7 mouse cellular contexts compared by ENCODE assay signal in genomic region chr8:70798281-70798680, GRCm38 (mm10). TPM values are rescaled to one million over a fixed set of nuclear protein-coding genes. Genes with fewer than 3 reads are reported as not detected.
DNase-seq lines count a peak whose midpoint lies in the region; ATAC-seq and TF ChIP-seq lines count a peak whose summit lies in the region.

No protein-coding gene starts in this region.

- peaks cover 33% of the 10 kb centered on the region for H3K27me3 ChIP-seq in hindbrain, embryonic 11.5 days (ENCODE audit: control insufficient read depth, insufficient read depth, low read length)
- H3K27me3 ChIP-seq in limb, embryonic 10.5 days (ENCODE audit: low read depth, poor library complexity, severe bottlenecking), result peaks cover 92% of the 10 kb centered on the region
- H3K27me3 ChIP-seq in midbrain, postnatal 0 days (ENCODE audit: insufficient read depth, low read length), result peaks cover 8% of the 10 kb centered on the region

- H3K27ac ChIP-seq in hindbrain, embryonic 11.5 days (ENCODE audit: low read depth, low read length), result no peak overlapping the region
- 0 out of 2 replicates have a peak overlapping the region, but pooled peaks have one; percentile 79 for H3K27ac ChIP-seq in limb, embryonic 10.5 days
- no peak overlapping the region for H3K27ac ChIP-seq in midbrain, postnatal 0 days (ENCODE audit: low read depth, low read length)

- TF ChIP-seq CTCF in midbrain, postnatal 0 days (IDR thresholded peaks at IDR 0.05), result peak; percentile 34

- DNase-seq in urinary bladder, postnatal 14 days (ENCODE audit: low spot score), result peak; percentile 61
- DNase-seq in urinary bladder, postnatal 4 days (ENCODE audit: low spot score in 2 of 2), result no peak
- peak; percentile 27 for DNase-seq in hindbrain, embryonic 11.5 days (ENCODE audit: low spot score)
- DNase-seq in limb, embryonic 10.5 days (ENCODE audit: low spot score), result no peak
- peak; percentile 46 for DNase-seq in midbrain, postnatal 0 days (ENCODE audit: low spot score)
- DNase-seq in urinary bladder, adult 2 months (ENCODE audit: low spot score), result no peak
- no peak for DNase-seq in spleen, adult 12 weeks (ENCODE audit: low spot score)

- H3K9me3 ChIP-seq in hindbrain, embryonic 11.5 days (ENCODE audit: control insufficient read depth, low read length), result no peaks in the 10 kb centered on the region
- no peaks in the 10 kb centered on the region for H3K9me3 ChIP-seq in limb, embryonic 10.5 days (replicated peaks)
- no peaks in the 10 kb centered on the region for H3K9me3 ChIP-seq in midbrain, postnatal 0 days (ENCODE audit: low read length)

- no peaks in the 10 kb centered on the region for H3K36me3 ChIP-seq in hindbrain, embryonic 11.5 days (ENCODE audit: control insufficient read depth, insufficient read depth, low read length)
- H3K36me3 ChIP-seq in limb, embryonic 10.5 days, result no peaks in the 10 kb centered on the region
- H3K36me3 ChIP-seq in midbrain, postnatal 0 days (ENCODE audit: insufficient read depth, low read length), result no peaks in the 10 kb centered on the region

- no peak for ATAC-seq in hindbrain, embryonic 11.5 days (ENCODE audit: low FRiP score)
- ATAC-seq in midbrain, postnatal 0 days (ENCODE audit: low FRiP score), result no peak

- H3K4me2 ChIP-seq in hindbrain, embryonic 11.5 days (replicated peaks; ENCODE audit: low read depth, low read length), result peak overlapping the region; percentile 57; the same call in 1 of the 2 replicates
- peak overlapping the region; percentile 90 for H3K4me2 ChIP-seq in midbrain, postnatal 0 days (ENCODE audit: low read depth, low read length, poor library complexity, severe bottlenecking)

- WGBS in hindbrain, embryonic 11.5 days, result 18% methylated on average over 15 of the region's 15 CpGs
- WGBS in limb, embryonic 10.5 days, result 18% methylated on average over 15 of the region's 15 CpGs
- 9% methylated on average over 15 of the region's 15 CpGs for WGBS in midbrain, postnatal 0 days

- H3K9ac ChIP-seq in hindbrain, embryonic 11.5 days (ENCODE audit: low read depth, low read length), result no peak overlapping the region
- H3K9ac ChIP-seq in midbrain, postnatal 0 days (replicated peaks; ENCODE audit: low read length, poor library complexity, severe bottlenecking), result peak overlapping the region; percentile 64; the same call in 1 of the 2 replicates

- H3K4me1 ChIP-seq in hindbrain, embryonic 11.5 days (replicated peaks; ENCODE audit: control insufficient read depth, insufficient read depth, low read length), result peaks cover 8% of the 10 kb centered on the region
- peaks cover 37% of the 10 kb centered on the region for H3K4me1 ChIP-seq in limb, embryonic 10.5 days
- peaks cover 3% of the 10 kb centered on the region for H3K4me1 ChIP-seq in midbrain, postnatal 0 days (ENCODE audit: insufficient read depth, low read length)

- H3K4me3 ChIP-seq in hindbrain, embryonic 11.5 days (ENCODE audit: low read depth, low read length), result no peak overlapping the region; the same call in 1 of the 2 replicates
- H3K4me3 ChIP-seq in limb, embryonic 10.5 days, result peak overlapping the region; percentile 62
- peak overlapping the region; percentile 54 for H3K4me3 ChIP-seq in midbrain, postnatal 0 days (ENCODE audit: low read depth, low read length)

RNA-seq across cellular contexts. Expression of gene Mast3, which starts 6.6 kb away (rescaled TPM):
- polyA plus RNA-seq in hindbrain, embryonic 11.5 days (2014; fragmentation: Nextera tagmentation; extraction: Ambion mirVana), result 11.2 and 12.3 TPM in 2 replicates
- polyA plus RNA-seq in limb, embryonic 10.5 days (2016; fragmentation: Nextera tagmentation; extraction: Ambion mirVana), result 12.7 and 17.1 TPM in 2 replicates
- total RNA-seq in midbrain, postnatal 0 days (2014; rRNA removed), result 33.2 and 34.1 TPM in 2 replicates
- polyA plus RNA-seq in midbrain, postnatal 0 days (2015; fragmentation: Nextera tagmentation; extraction: Ambion mirVana), result 20.2 and 24.0 TPM in 2 replicates
- 19.5 and 19.7 TPM in 2 replicates for polyA plus RNA-seq in urinary bladder, adult 2 months (2012; rRNA removed)

RNA-seq across cellular contexts. Expression of gene Il12rb1, which starts 10.0 kb away (rescaled TPM):
- 0.08 TPM in 1 of 2 replicates, not detected in the other for polyA plus RNA-seq in hindbrain, embryonic 11.5 days (2014; fragmentation: Nextera tagmentation; extraction: Ambion mirVana)
- not detected in 2 replicates for polyA plus RNA-seq in limb, embryonic 10.5 days (2016; fragmentation: Nextera tagmentation; extraction: Ambion mirVana)
- total RNA-seq in midbrain, postnatal 0 days (2014; rRNA removed), result not detected in 2 replicates
- polyA plus RNA-seq in midbrain, postnatal 0 days (2015; fragmentation: Nextera tagmentation; extraction: Ambion mirVana), result not detected in 2 replicates
- polyA plus RNA-seq in urinary bladder, adult 2 months (2012; rRNA removed), result 0.58 and 0.94 TPM in 2 replicates

RNA-seq across cellular contexts. Expression of gene Pik3r2, which starts 21.8 kb away (rescaled TPM):
- 31.5 and 36.5 TPM in 2 replicates for polyA plus RNA-seq in hindbrain, embryonic 11.5 days (2014; fragmentation: Nextera tagmentation; extraction: Ambion mirVana)
- 92.7 and 100 TPM in 2 replicates for polyA plus RNA-seq in limb, embryonic 10.5 days (2016; fragmentation: Nextera tagmentation; extraction: Ambion mirVana)
- 141 and 159 TPM in 2 replicates for total RNA-seq in midbrain, postnatal 0 days (2014; rRNA removed)
- 102 and 113 TPM in 2 replicates for polyA plus RNA-seq in midbrain, postnatal 0 days (2015; fragmentation: Nextera tagmentation; extraction: Ambion mirVana)
- 57.3 and 66.0 TPM in 2 replicates for polyA plus RNA-seq in urinary bladder, adult 2 months (2012; rRNA removed)

RNA-seq across cellular contexts. Expression of gene Mpv17l2, which starts 37.5 kb away (rescaled TPM):
- 38.7 and 40.6 TPM in 2 replicates for polyA plus RNA-seq in hindbrain, embryonic 11.5 days (2014; fragmentation: Nextera tagmentation; extraction: Ambion mirVana)
- 25.2 and 29.9 TPM in 2 replicates for polyA plus RNA-seq in limb, embryonic 10.5 days (2016; fragmentation: Nextera tagmentation; extraction: Ambion mirVana)
- 27.8 and 29.2 TPM in 2 replicates for total RNA-seq in midbrain, postnatal 0 days (2014; rRNA removed)
- 43.7 and 45.8 TPM in 2 replicates for polyA plus RNA-seq in midbrain, postnatal 0 days (2015; fragmentation: Nextera tagmentation; extraction: Ambion mirVana)
- polyA plus RNA-seq in urinary bladder, adult 2 months (2012; rRNA removed), result 38.2 and 41.9 TPM in 2 replicates

RNA-seq across cellular contexts. Expression of gene Arrdc2, which starts 41.2 kb away (rescaled TPM):
- polyA plus RNA-seq in hindbrain, embryonic 11.5 days (2014; fragmentation: Nextera tagmentation; extraction: Ambion mirVana), result 9.9 and 10.3 TPM in 2 replicates
- polyA plus RNA-seq in limb, embryonic 10.5 days (2016; fragmentation: Nextera tagmentation; extraction: Ambion mirVana), result 4.4 and 5.0 TPM in 2 replicates
- total RNA-seq in midbrain, postnatal 0 days (2014; rRNA removed), result 13.6 TPM in 2 replicates
- polyA plus RNA-seq in midbrain, postnatal 0 days (2015; fragmentation: Nextera tagmentation; extraction: Ambion mirVana), result 6.0 and 6.6 TPM in 2 replicates
- 20.4 and 27.4 TPM in 2 replicates for polyA plus RNA-seq in urinary bladder, adult 2 months (2012; rRNA removed)

Comparison
In these comparisons a context has a peak if more than half of its experiments do, and no peak if none do; other contexts are left out.
1. DNase-seq: peak in urinary bladder, postnatal 14 days (single experiment), hindbrain, embryonic 11.5 days (single experiment) and midbrain, postnatal 0 days (single experiment); none in urinary bladder, postnatal 4 days (0 of 2), limb, embryonic 10.5 days (single experiment), urinary bladder, adult 2 months (single experiment) and spleen, adult 12 weeks (single experiment).